ENCODE assay signal across 8 mouse cellular contexts in genomic region chr2:38823406-38823805, GRCm38 (mm10).
DNase-seq lines count a peak whose midpoint lies in the region; ATAC-seq and TF ChIP-seq lines count a peak whose summit lies in the region.

No protein-coding gene starts in this region.

- H3K27me3 ChIP-seq in spleen, adult 2 months (ENCODE audit: control insufficient read depth, insufficient read depth, low read length) = no peaks in the 10 kb centered on the region
- no peaks in the 10 kb centered on the region for H3K27me3 ChIP-seq in embryonic facial prominence, embryonic 15.5 days
- H3K27me3 ChIP-seq in intestine, embryonic 15.5 days (replicated peaks) = no peaks in the 10 kb centered on the region
- H3K27me3 ChIP-seq in midbrain, embryonic 11.5 days (ENCODE audit: control insufficient read depth, insufficient read depth, low read length) = no peaks in the 10 kb centered on the region

- ATAC-seq in embryonic facial prominence, embryonic 15.5 days (ENCODE audit: insufficient number of reproducible peaks, low FRiP score, low TSS enrichment, low read depth) = peak; percentile 26; the same call in 1 of the 2 replicates
- ATAC-seq in intestine, embryonic 15.5 days = peak; percentile 25; the same call in 1 of the 2 replicates
- ATAC-seq in midbrain, embryonic 11.5 days (ENCODE audit: low FRiP score) = peak; percentile 1; the same call in 1 of the 2 replicates
- ATAC-seq in cerebellum, adult (ENCODE audit: insufficient number of reproducible peaks, low FRiP score, low TSS enrichment) = no peak

- no peak overlapping the region for H3K27ac ChIP-seq in spleen, adult 2 months (ENCODE audit: insufficient read depth, low read length)
- H3K27ac ChIP-seq in embryonic facial prominence, embryonic 15.5 days (replicated peaks) = peak overlapping the region; percentile 94
- peak overlapping the region; percentile 94 for H3K27ac ChIP-seq in intestine, embryonic 15.5 days
- peak overlapping the region; percentile 98 for H3K27ac ChIP-seq in midbrain, embryonic 11.5 days (ENCODE audit: low read depth, low read length)

- peak overlapping the region; percentile 41 for H3K4me3 ChIP-seq in spleen, adult 2 months (ENCODE audit: extremely low read depth, insufficient read depth, insufficient read length)
- H3K4me3 ChIP-seq in embryonic facial prominence, embryonic 15.5 days (replicated peaks) = peak overlapping the region; percentile 55
- H3K4me3 ChIP-seq in intestine, embryonic 15.5 days (replicated peaks) = peak overlapping the region; percentile 55
- H3K4me3 ChIP-seq in midbrain, embryonic 11.5 days (ENCODE audit: low read depth, low read length) = peak overlapping the region; percentile 52

- no peaks in the 10 kb centered on the region for H3K36me3 ChIP-seq in spleen, adult 2 months (ENCODE audit: control insufficient read depth, insufficient read depth, low read length)
- H3K36me3 ChIP-seq in embryonic facial prominence, embryonic 15.5 days = no peaks in the 10 kb centered on the region
- H3K36me3 ChIP-seq in intestine, embryonic 15.5 days = no peaks in the 10 kb centered on the region
- H3K36me3 ChIP-seq in midbrain, embryonic 11.5 days (ENCODE audit: control insufficient read depth, insufficient read depth, low read length) = no peaks in the 10 kb centered on the region

- peak overlapping the region; percentile 61 for H3K4me2 ChIP-seq in embryonic facial prominence, embryonic 15.5 days (replicated peaks)
- peak overlapping the region; percentile 70 for H3K4me2 ChIP-seq in intestine, embryonic 15.5 days (replicated peaks)
- H3K4me2 ChIP-seq in midbrain, embryonic 11.5 days = peak overlapping the region; percentile 50

- H3K9me3 ChIP-seq in embryonic facial prominence, embryonic 15.5 days (replicated peaks) = no peaks in the 10 kb centered on the region
- no peaks in the 10 kb centered on the region for H3K9me3 ChIP-seq in intestine, embryonic 15.5 days
- H3K9me3 ChIP-seq in midbrain, embryonic 11.5 days (ENCODE audit: control insufficient read depth, low read length) = no peaks in the 10 kb centered on the region

- TF ChIP-seq POLR2A in spleen, adult 2 months (IDR thresholded peaks at IDR 0.05; ENCODE audit: low read depth, low read length) = no peak

- no peaks in the 10 kb centered on the region for H3K4me1 ChIP-seq in spleen, adult 2 months (ENCODE audit: control insufficient read depth, insufficient read depth, insufficient read length)
- no peaks in the 10 kb centered on the region for H3K4me1 ChIP-seq in embryonic facial prominence, embryonic 15.5 days
- H3K4me1 ChIP-seq in intestine, embryonic 15.5 days (replicated peaks) = no peaks in the 10 kb centered on the region
- H3K4me1 ChIP-seq in midbrain, embryonic 11.5 days (ENCODE audit: control insufficient read depth, insufficient read depth, low read length) = peaks cover 9% of the 10 kb centered on the region

- H3K9ac ChIP-seq in embryonic facial prominence, embryonic 15.5 days = peak overlapping the region; percentile 42; the same call in 1 of the 2 replicates
- H3K9ac ChIP-seq in intestine, embryonic 15.5 days = peak overlapping the region; percentile 40
- peak overlapping the region; percentile 90 for H3K9ac ChIP-seq in midbrain, embryonic 11.5 days (ENCODE audit: low read length)

- DNase-seq in spleen, adult 2 months (ENCODE audit: low read depth in 1 of 2, low spot score in 2 of 2) = no peak
- no peak for DNase-seq in spleen, adult 18-20 months
- DNase-seq in midbrain, embryonic 11.5 days (ENCODE audit: low spot score, missing footprints) = peak; percentile 95
- DNase-seq in embryo, embryonic 11 days = no peak
- no peak for DNase-seq in frontal cortex, postnatal 14 days (ENCODE audit: low spot score in 2 of 2)

- 2% methylated on average over 8 of the region's 8 CpGs for WGBS in spleen, adult 2 months
- WGBS in embryonic facial prominence, embryonic 15.5 days = under 1% methylated on average over 8 of the region's 8 CpGs
- WGBS in intestine, embryonic 15.5 days = 11% methylated on average over 8 of the region's 8 CpGs
- 14% methylated on average over 8 of the region's 8 CpGs for WGBS in midbrain, embryonic 11.5 days

- no peak for TF ChIP-seq CTCF in spleen, adult 2 months (IDR thresholded peaks at IDR 0.05; ENCODE audit: extremely low read depth, insufficient read depth, insufficient read length, insufficient replicate concordance)

Comparison
In these comparisons a context has a peak if more than half of its experiments do, and no peak if none do; other contexts are left out.
1. H3K9ac ChIP-seq: peak in every context shown above with its lines; median percentile 90 in midbrain, embryonic 11.5 days; 42 in embryonic facial prominence, embryonic 15.5 days; 40 in intestine, embryonic 15.5 days.